Mouse (Mus musculus) neural tube, embryonic 13.5 days (tissue): ENCODE measurements around the gene Creb5. TPM values are rescaled to one million over a fixed set of nuclear protein-coding genes. Genes with fewer than 3 reads are reported as not detected.

Experiments used
- ATAC-seq: fragments of 200-750 bp; cut with Nextera tagmentation; 2 replicates; pipeline ENCODE4 v1.8.0; 2017; ENCODE audit warnings: low read depth, mild to moderate bottlenecking, moderate TSS enrichment, moderate library complexity
- H3K27ac ChIP-seq: fragments of 300-500 bp; sonication (generic); replicated peaks from 2 replicates; pipeline ENCODE4 v1.5.1; 2015; ENCODE audit warnings: moderate library complexity, mild to moderate bottlenecking, inconsistent platforms
- H3K27me3 ChIP-seq: fragments of 300-500 bp; sonication (generic); 2 replicates; pipeline ENCODE4 v1.6.1; 2015; ENCODE audit warnings: mild to moderate bottlenecking, inconsistent platforms
- H3K36me3 ChIP-seq: fragments of 300-500 bp; sonication (generic); 2 replicates; pipeline ENCODE4 v1.6.1; 2015; ENCODE audit warnings: mild to moderate bottlenecking, inconsistent platforms
- H3K4me1 ChIP-seq: fragments of 300-500 bp; sonication (generic); replicated peaks from 2 replicates; pipeline ENCODE4 v1.6.1; 2015; ENCODE audit warnings: inconsistent platforms
- H3K4me2 ChIP-seq: fragments of 300-500 bp; sonication (generic); 2 replicates; pipeline ENCODE4 v1.6.1; 2015; ENCODE audit warnings: inconsistent platforms, mild to moderate bottlenecking, moderate library complexity
- H3K4me3 ChIP-seq: fragments of 300-500 bp; sonication (generic); 2 replicates; pipeline ENCODE4 v1.5.1; 2015; ENCODE audit warnings: mild to moderate bottlenecking, inconsistent platforms
- H3K9ac ChIP-seq: fragments of 300-500 bp; sonication (generic); 2 replicates; pipeline ENCODE4 v1.6.1; 2015; ENCODE audit warnings: moderate library complexity, mild to moderate bottlenecking, inconsistent platforms
- H3K9me3 ChIP-seq: fragments of 300-500 bp; sonication (generic); 2 replicates; pipeline ENCODE4 v1.6.1; 2016; ENCODE audit warnings: inconsistent platforms
- WGBS: fragments of 180-500 bp; shearing (Covaris S2); methylation state at CpG from one replicate; pipeline ENCODE4 v1.1.7; 2015; 5-methylcytosine and 5-hydroxymethylcytosine counted together
- polyA plus RNA-seq: library from polyadenylated mRNA; unstranded; fragments of >200 nt; fragmentation: Nextera tagmentation; extraction: Ambion mirVana; gene quantifications from 2 replicates; pipeline ENCODE4 v1.2.1, GENCODE M21; 2015

The Creb5 gene
- polyA plus RNA-seq, 1 experiment from 2014 or later = 11.9 TPM

DNA sequence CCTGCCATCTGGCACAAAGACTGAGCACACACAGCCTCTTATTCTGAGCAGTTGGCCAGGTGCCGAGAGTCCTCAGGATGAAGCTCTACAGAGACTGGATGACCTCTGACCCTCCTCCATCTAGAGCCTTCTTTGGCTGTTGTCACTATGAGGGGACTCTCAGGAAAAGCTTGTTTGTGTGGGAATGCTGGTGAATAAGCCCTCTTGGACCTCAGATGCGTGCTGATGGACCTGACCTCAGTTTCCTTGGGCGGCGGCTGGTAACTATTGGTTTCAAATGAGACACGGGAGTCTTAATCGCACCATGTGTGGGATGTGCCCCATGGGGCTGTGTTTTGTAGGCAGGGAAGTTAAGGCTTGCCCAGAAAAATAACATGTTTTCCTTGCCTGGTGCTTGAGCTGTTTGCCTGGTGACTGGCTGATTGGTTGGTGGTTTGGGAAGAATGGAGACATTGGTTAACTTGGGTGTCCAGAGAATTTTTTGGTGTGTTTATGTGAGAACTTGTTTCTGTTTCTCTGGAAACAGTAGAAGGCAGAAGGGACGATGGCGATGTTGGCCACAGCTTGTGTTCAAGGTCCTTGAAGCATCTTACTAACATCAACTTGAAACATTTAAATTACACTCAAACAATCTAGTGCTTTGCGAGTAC, 65.4 kb downstream of the Creb5 start:
- no peak overlapping the region for H3K4me2 ChIP-seq
- no peaks in the 10 kb centered on the region; the same call in 1 of the 2 replicates for H3K4me1 ChIP-seq
- H3K9ac ChIP-seq = no peak overlapping the region
- 86% methylated on average over 9 of the region's 9 CpGs for WGBS
- no peak for ATAC-seq
- H3K9me3 ChIP-seq = no peaks in the 10 kb centered on the region; the same call in 1 of the 2 replicates
- no peaks in the 10 kb centered on the region for H3K27me3 ChIP-seq
- no peak overlapping the region for H3K27ac ChIP-seq
- no peaks in the 10 kb centered on the region for H3K36me3 ChIP-seq
- H3K4me3 ChIP-seq = no peak overlapping the region

DNA sequence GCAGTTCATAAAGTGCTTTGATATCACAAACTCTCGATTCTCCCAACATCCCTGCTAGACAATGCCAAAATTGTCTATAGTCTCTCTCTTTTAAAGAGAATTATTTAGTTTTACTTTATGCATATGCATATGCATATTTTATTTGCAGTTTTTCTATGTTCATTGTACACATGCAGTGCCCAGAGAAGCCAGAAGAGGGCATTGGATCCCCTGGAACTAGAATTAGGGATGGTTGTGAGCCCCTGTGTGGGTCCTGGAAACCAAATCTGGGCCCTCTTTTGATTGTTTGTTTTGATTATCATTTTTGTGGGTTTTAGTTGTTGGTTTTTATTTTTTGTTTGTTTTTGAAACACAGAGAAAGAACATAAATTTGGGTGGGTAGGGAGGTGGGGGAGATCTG, 69.3 kb downstream of the Creb5 start:
- no peaks in the 10 kb centered on the region; the same call in 1 of the 2 replicates for H3K9me3 ChIP-seq
- WGBS = 95% methylated on average over 1 of the region's 1 CpGs
- H3K4me3 ChIP-seq = no peak overlapping the region
- no peaks in the 10 kb centered on the region for H3K36me3 ChIP-seq
- H3K4me2 ChIP-seq = no peak overlapping the region
- no peak for ATAC-seq
- H3K4me1 ChIP-seq = no peaks in the 10 kb centered on the region; the same call in 1 of the 2 replicates
- H3K27me3 ChIP-seq = no peaks in the 10 kb centered on the region
- H3K27ac ChIP-seq = no peak overlapping the region
- H3K9ac ChIP-seq = no peak overlapping the region

DNA sequence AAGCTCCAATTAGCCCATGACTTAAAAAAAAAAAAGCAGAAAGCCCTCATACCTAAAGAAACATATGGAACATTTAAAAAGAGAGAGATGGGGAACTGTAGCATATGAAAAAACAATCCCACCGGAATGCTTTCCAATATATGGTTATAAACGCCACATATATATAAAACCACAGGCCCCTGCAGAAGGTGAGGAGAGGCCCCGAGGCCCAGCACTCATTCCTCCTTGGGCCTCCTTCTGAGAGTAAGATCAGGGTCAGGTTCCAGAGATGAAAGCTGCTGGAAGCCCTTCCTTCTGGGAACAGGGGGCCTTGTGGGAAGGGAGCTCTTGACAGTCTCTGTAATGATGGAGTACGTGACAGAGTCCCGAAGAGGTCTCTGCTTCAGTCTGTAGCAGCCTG, 76.5 kb downstream of the Creb5 start:
- no peak overlapping the region for H3K4me3 ChIP-seq
- H3K9me3 ChIP-seq = no peaks in the 10 kb centered on the region
- no peaks in the 10 kb centered on the region for H3K36me3 ChIP-seq
- no peak for ATAC-seq
- H3K27me3 ChIP-seq = no peaks in the 10 kb centered on the region
- H3K9ac ChIP-seq = no peak overlapping the region
- 76% methylated on average over 5 of the region's 5 CpGs for WGBS
- H3K27ac ChIP-seq = no peak overlapping the region
- H3K4me2 ChIP-seq = no peak overlapping the region
- peaks cover 9% of the 10 kb centered on the region for H3K4me1 ChIP-seq

DNA sequence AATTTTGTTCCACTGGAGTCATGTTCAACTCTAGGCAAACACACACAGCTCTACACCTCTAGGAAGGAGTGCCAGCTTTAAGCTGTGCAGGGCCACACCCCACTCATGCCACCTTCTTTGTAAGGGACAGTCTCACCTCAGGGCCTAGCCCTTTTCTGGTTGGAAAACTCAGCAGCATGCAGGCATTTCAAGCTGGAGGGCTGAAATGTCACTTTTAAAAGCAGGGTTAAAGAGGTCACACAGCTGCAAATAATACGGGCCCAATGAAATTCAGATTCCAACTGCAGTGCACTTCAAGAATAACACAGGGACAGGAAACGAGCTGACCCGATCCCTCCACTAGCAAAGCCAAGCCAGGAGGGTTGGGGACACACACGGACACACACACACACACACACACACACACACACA, 76.9 kb downstream of the Creb5 start:
- Histone ChIP-seq H3K4me2 (no peak overlapping the region), H3K9me3 (no peaks in the 10 kb centered on the region), H3K27me3 (no peaks in the 10 kb centered on the region), H3K27ac (no peak overlapping the region), H3K9ac (no peak overlapping the region), H3K36me3 (no peaks in the 10 kb centered on the region), H3K4me3 (no peak overlapping the region), H3K4me1 (peaks cover 9% of the 10 kb centered on the region)
- no peak for ATAC-seq
- 32% methylated on average over 4 of the region's 4 CpGs for WGBS

DNA sequence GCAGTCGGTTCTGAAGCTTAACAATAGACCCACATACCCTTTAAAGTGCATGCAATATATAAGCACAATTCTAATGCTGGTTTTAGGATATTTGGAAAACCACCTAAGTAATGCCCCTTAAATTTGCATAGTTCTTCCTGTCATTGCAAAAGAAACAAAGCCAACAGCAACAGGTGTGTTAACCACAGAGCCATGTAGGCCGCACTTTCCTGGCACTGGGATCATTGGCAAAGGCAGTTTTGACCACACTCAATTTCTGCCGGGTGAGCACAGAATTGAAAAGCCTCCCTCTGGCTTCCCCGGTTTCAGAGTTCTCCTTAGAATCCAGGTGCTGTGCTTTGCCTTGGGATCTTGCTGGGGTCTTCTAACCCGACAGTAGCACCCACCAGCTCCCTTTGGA, 82.1 kb downstream of the Creb5 start:
- 87% methylated on average over 5 of the region's 5 CpGs for WGBS
- Histone ChIP-seq H3K4me3 (no peak overlapping the region), H3K27ac (no peak overlapping the region), H3K9ac (no peak overlapping the region), H3K4me1 (peaks cover 9% of the 10 kb centered on the region; the same call in 1 of the 2 replicates), H3K9me3 (no peaks in the 10 kb centered on the region), H3K4me2 (no peak overlapping the region), H3K36me3 (no peaks in the 10 kb centered on the region), H3K27me3 (no peaks in the 10 kb centered on the region)
- ATAC-seq = no peak

DNA sequence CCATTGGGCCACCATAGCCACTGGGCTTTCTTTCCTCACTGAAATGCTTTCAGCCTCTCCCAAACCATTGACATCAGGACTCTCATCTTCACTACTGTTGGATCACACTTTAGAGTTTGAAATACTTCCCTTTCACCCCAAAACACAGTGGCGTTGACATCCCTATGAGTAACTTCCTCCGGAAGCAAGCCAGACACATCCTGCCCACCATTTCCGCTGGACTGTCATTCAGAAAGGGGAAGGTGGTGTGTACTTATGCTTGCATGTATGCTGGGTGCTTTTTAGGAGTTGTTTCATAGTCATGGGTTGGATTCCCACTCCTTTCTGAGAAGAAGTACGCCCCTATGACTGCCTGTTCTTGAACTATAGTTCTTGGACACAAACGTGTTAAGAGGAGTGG, 82.9 kb downstream of the Creb5 start:
- no peaks in the 10 kb centered on the region for H3K36me3 ChIP-seq
- H3K27me3 ChIP-seq = no peaks in the 10 kb centered on the region
- H3K4me3 ChIP-seq = no peak overlapping the region
- peaks cover 9% of the 10 kb centered on the region; the same call in 1 of the 2 replicates for H3K4me1 ChIP-seq
- no peaks in the 10 kb centered on the region for H3K9me3 ChIP-seq
- no peak overlapping the region for H3K9ac ChIP-seq
- WGBS = 89% methylated on average over 5 of the region's 5 CpGs
- ATAC-seq = no peak
- no peak overlapping the region for H3K27ac ChIP-seq
- H3K4me2 ChIP-seq = no peak overlapping the region

DNA sequence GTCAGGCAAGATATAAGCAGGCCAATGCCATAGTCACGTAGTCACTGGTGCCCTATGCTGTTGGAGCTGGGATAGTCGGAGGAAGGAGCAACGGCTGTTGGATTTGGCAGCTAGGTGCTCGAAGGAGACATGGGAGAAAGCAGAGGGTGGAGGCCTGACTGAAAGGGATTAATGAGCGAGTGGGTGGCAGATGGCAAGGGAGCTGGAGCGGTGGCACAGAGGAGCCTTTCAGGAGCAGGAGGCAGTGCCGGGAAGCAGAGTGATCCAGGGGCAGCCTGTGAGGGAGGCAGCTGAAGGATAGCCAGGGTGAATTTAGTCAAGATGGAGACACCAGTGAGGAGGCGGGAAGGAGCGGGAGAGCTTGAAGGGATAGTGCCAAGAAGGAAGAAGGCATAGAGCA, 84.9 kb downstream of the Creb5 start:
- WGBS = 73% methylated on average over 9 of the region's 9 CpGs
- Histone ChIP-seq H3K4me2 (no peak overlapping the region), H3K4me3 (no peak overlapping the region), H3K4me1 (no peaks in the 10 kb centered on the region), H3K36me3 (no peaks in the 10 kb centered on the region), H3K27me3 (no peaks in the 10 kb centered on the region), H3K9ac (no peak overlapping the region), H3K9me3 (no peaks in the 10 kb centered on the region), H3K27ac (no peak overlapping the region)
- ATAC-seq = no peak

DNA sequence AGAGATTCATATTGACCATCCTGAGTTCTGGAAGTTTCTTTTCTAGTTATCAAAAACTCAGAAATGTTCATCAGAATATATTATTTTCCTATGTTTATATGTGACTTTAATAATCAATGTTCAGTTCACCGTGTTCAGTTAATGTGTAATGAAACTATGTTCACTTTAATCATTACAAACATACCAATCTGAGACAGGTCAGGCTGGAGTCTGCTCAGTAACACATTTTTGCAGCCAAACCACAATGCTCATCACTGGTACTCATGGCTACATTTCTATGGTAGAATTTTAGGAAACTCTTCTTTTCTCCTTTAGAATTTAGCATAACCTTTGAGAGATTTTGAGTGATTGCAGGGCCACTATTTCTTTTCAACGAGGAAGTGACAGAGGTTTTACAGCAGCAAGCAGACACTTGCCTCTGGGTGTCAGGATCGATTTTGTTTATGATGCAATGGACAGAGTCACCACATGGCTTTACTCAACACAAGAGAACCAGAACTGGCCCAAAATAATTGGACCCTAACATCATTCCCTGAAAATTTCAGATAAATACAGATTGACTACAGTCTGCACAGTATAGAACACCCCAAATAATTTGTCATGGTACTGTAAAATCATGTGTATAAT, 87.4 kb downstream of the Creb5 start:
- WGBS = 75% methylated on average over 3 of the region's 3 CpGs
- no peak overlapping the region for H3K4me2 ChIP-seq
- H3K36me3 ChIP-seq = no peaks in the 10 kb centered on the region
- H3K4me1 ChIP-seq = no peaks in the 10 kb centered on the region
- no peak overlapping the region for H3K27ac ChIP-seq
- H3K9me3 ChIP-seq = no peaks in the 10 kb centered on the region
- no peak for ATAC-seq
- H3K4me3 ChIP-seq = no peak overlapping the region
- no peak overlapping the region for H3K9ac ChIP-seq
- H3K27me3 ChIP-seq = no peaks in the 10 kb centered on the region

DNA sequence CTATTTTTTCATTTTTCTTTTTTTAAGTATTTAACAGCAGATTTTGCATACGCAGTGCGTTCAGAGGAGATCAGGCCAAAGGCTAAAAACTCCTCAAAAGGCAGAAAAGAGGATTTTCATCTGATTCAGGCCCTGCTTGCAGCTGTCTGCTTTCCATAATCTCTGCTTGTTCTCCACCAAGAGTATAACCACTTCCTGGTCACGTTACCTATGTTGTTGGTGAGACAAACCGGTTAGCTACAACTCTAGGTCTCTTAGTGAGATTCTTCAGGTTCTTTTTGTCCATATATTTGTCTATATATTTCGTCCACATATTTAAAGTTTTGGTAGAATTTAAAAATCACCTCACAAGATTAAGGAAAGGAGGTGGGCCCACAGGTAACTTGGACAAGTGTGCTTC, 102.2 kb downstream of the Creb5 start:
- Histone ChIP-seq H3K27me3 (no peaks in the 10 kb centered on the region), H3K4me2 (no peak overlapping the region), H3K9ac (no peak overlapping the region), H3K4me3 (no peak overlapping the region), H3K36me3 (no peaks in the 10 kb centered on the region), H3K27ac (no peak overlapping the region), H3K9me3 (no peaks in the 10 kb centered on the region), H3K4me1 (peaks cover 18% of the 10 kb centered on the region)
- 96% methylated on average over 5 of the region's 5 CpGs for WGBS
- ATAC-seq = no peak

DNA sequence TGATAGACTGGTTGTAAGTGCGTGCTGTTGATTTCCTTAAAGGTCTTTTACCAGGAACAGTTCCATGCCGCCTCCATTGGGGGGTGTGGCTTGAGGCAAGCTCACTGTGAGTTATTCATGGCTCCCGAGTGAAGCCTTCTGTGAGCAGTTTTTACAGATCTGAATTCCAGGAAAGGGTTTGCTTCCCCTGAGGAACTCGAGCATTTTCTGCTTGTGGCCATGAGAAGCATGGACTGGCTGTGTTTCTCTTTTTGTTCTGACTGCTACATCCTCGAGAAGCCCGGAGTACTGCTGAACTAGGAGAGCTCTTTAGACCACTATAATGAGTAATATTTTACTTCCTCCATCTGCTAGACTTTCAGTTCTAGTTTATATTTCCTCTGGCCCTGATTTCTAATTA, 103.3 kb downstream of the Creb5 start:
- H3K4me1 ChIP-seq = peaks cover 30% of the 10 kb centered on the region
- no peak for ATAC-seq
- 31% methylated on average over 6 of the region's 6 CpGs for WGBS

DNA sequence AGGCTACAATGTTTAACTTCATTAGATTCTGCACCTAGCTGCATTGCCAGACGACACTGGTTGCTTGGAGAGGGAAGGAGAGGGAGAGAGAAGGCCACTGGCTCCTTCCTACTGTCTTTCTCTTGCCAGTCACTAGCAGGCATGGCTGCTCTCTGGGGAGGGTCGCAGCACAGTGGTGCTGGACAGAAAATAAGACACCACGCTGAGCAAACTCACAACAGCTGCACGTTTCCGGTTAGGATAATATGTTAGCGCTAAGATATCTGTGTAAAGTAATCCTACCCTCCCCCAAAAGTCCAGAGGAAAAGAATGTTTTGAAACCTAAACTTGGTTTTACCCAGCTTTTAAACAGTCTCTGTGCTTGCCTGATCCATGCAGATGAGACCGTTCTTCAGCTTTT, 107.0 kb downstream of the Creb5 start:
- Histone ChIP-seq H3K4me2 (no peak overlapping the region), H3K4me1 (peaks cover 60% of the 10 kb centered on the region), H3K4me3 (no peak overlapping the region), H3K9me3 (no peaks in the 10 kb centered on the region), H3K36me3 (no peaks in the 10 kb centered on the region), H3K27me3 (no peaks in the 10 kb centered on the region), H3K9ac (no peak overlapping the region), H3K27ac (0 out of 2 replicates have a peak overlapping the region, but pooled peaks have one; percentile 33)
- ATAC-seq = no peak
- 44% methylated on average over 7 of the region's 7 CpGs for WGBS

More for the DNA sequence above, 103.3 kb downstream of the Creb5 start:
- Histone ChIP-seq H3K9ac (no peak overlapping the region), H3K9me3 (no peaks in the 10 kb centered on the region), H3K4me3 (no peak overlapping the region), H3K27ac (no peak overlapping the region), H3K36me3 (no peaks in the 10 kb centered on the region), H3K27me3 (no peaks in the 10 kb centered on the region), H3K4me2 (no peak overlapping the region)

DNA sequence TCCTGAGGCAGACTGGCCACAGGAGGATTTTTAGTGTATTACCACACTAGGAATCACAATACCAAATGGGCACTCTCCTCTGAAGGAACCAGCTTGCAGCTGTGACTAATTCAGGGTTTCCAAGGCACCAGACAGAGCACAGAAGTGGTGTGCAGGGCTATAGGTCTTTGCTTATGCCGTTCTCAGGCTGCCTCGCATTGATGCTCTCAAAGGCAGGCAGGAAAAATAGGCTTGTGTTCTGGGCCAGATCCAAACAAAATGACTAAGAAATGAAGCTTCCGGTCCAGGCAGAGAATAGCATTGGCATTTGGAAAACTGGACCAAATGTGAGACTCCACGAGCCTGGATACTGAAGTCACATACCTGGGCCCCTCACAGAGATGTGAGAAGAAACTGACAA, 108.1 kb downstream of the Creb5 start:
- ATAC-seq = no peak
- 32% methylated on average over 4 of the region's 4 CpGs for WGBS
- H3K27ac ChIP-seq = no peak overlapping the region

DNA sequence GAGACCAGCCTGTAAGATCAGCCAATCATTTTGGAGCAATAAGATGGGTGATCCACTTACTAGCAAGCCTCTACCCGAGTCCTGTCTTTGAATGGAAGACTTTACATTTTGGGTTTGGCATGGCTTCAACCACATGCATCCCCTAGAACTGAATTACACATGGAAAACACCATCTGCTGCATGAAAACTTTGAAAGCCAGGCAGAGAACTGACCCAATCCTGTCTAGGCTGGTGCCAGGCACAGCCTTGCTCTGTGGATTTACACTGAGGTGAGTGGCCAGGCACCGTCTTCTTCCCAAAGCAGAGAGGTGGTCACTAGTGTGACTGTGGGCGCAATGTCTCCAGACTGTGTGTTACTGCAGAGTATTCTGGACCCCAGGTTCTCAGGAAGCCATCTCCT, 109.4 kb downstream of the Creb5 start:
- Histone ChIP-seq H3K4me2 (no peak overlapping the region), H3K9ac (no peak overlapping the region), H3K9me3 (no peaks in the 10 kb centered on the region), H3K4me3 (no peak overlapping the region), H3K27me3 (no peaks in the 10 kb centered on the region), H3K36me3 (no peaks in the 10 kb centered on the region), H3K27ac (no peak overlapping the region), H3K4me1 (peaks cover 52% of the 10 kb centered on the region)
- 94% methylated on average over 3 of the region's 3 CpGs for WGBS
- ATAC-seq = no peak

More for the DNA sequence above, 108.1 kb downstream of the Creb5 start:
- Histone ChIP-seq H3K27me3 (no peaks in the 10 kb centered on the region), H3K9ac (no peak overlapping the region), H3K9me3 (no peaks in the 10 kb centered on the region), H3K36me3 (no peaks in the 10 kb centered on the region), H3K4me3 (no peak overlapping the region), H3K4me1 (peaks cover 60% of the 10 kb centered on the region), H3K4me2 (no peak overlapping the region)
